ENCODE assay signal across 1 mouse cellular context in the genomic region with DNA sequence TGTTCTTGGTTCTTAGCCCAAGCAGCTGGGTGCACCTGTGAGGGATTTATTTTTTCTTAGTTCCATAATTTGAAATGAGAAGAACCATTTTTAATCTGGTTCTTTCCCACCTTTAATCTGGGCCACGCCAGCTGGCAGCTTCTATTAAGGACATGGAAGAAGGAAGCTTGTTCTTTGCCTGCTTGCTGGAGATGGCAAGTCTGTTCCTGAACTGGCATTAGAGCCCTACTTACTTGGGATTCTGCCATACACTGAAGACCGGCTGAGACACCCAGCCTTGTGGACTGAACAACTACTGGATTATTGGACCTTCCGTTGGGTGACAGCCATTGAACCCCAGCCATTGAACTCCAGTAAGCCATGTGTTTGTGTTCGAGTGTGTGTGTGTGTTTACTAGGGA.
TF ChIP-seq lines count a peak whose summit lies in the region.

No protein-coding gene starts in this region.

TF ChIP-seq in MEL, 35 proteins besides CTCF, POLR2A, EP300 and RAD21:
- TF ChIP-seq MYC (IDR thresholded peaks at IDR 0.05; ENCODE audit: low read depth, low read length) (no peak), TAL1 (IDR thresholded peaks at IDR 0.05; ENCODE audit: low read length) (peak; percentile 35; the same call in 1 of the 2 replicates), MXI1 (IDR thresholded peaks at IDR 0.05; ENCODE audit: low read depth, low read length) (no peak), ZKSCAN1 (IDR thresholded peaks at IDR 0.05; ENCODE audit: low read depth, low read length) (no peak)
